Mouse (Mus musculus) CH12F3 (cell line): ENCODE measurements around the gene Adamts16.
"Not testable (repeated sequence)": the region's sequence is repeated elsewhere in the genome, so short reads cannot be mapped to it uniquely, and the experiment has no call there.

Experiments used
- in situ Hi-C: fragments of 300-500 bp; cut with MboI; formaldehyde crosslinking; loops from 2 replicates; pipeline ENCODE4 v1.14.3; 2020; ENCODE audit warnings: low sequenced_read_pairs

The Adamts16 gene

GRCm38 (mm10) chr13:70841421-70841904, at the start of gene Adamts16:
Gene Adamts16 (minus strand): TSS chr13:70841811.
- in situ Hi-C loops: loop anchor here (5.0 kb wide), 1 partner anchor 199 kb away; no protein-coding TSS in a partner anchor

GRCm38 (mm10) chr13:70887136-70887535, 45.5 kb upstream of the Adamts16 start:
- in situ Hi-C loops: no loop called here

GRCm38 (mm10) chr13:70885006-70885405, 43.4 kb upstream of the Adamts16 start:
- in situ Hi-C loops: no loop called here

GRCm38 (mm10) chr13:70883891-70884890, 42.6 kb upstream of the Adamts16 start:
- in situ Hi-C loops: no loop called here

- in situ Hi-C loops: not testable (repeated sequence)
Observed at GRCm38 (mm10) chr13:70879971-70880370, 38.4 kb upstream of the Adamts16 start.

- in situ Hi-C loops: no loop called here
Observed at GRCm38 (mm10) chr13:70877550-70877913, 35.9 kb upstream of the Adamts16 start.

GRCm38 (mm10) chr13:70876648-70877549, 35.3 kb upstream of the Adamts16 start:
- in situ Hi-C loops: no loop called here

GRCm38 (mm10) chr13:70875411-70875949, 33.9 kb upstream of the Adamts16 start:
- in situ Hi-C loops: no loop called here

GRCm38 (mm10) chr13:70874741-70875140, 33.1 kb upstream of the Adamts16 start:
- in situ Hi-C loops: no loop called here

GRCm38 (mm10) chr13:70873851-70874250, 32.2 kb upstream of the Adamts16 start:
- in situ Hi-C loops: not testable (repeated sequence)

GRCm38 (mm10) chr13:70871049-70871448, 29.4 kb upstream of the Adamts16 start:
- in situ Hi-C loops: no loop called here

GRCm38 (mm10) chr13:70866971-70867625, 25.5 kb upstream of the Adamts16 start:
- in situ Hi-C loops: no loop called here

- in situ Hi-C loops: no loop called here
Observed at GRCm38 (mm10) chr13:70865867-70866266, 24.3 kb upstream of the Adamts16 start.

- in situ Hi-C loops: no loop called here
Observed at GRCm38 (mm10) chr13:70862162-70862908, 20.7 kb upstream of the Adamts16 start.

- in situ Hi-C loops: no loop called here
Observed at GRCm38 (mm10) chr13:70853601-70854000, 12.0 kb upstream of the Adamts16 start.

- in situ Hi-C loops: no loop called here
Observed at GRCm38 (mm10) chr13:70846933-70847332, 5.3 kb upstream of the Adamts16 start.

GRCm38 (mm10) chr13:70845526-70845925, 3.9 kb upstream of the Adamts16 start:
- in situ Hi-C loops: no loop called here

GRCm38 (mm10) chr13:70842126-70842525, 515 bp upstream of the Adamts16 start:
- in situ Hi-C loops: loop anchor here (5.0 kb wide), 1 partner anchor 200 kb away; no protein-coding TSS in a partner anchor

GRCm38 (mm10) chr13:70840161-70840560, 1.4 kb downstream of the Adamts16 start:
- in situ Hi-C loops: loop anchor here (5.0 kb wide), 1 partner anchor 198 kb away; no protein-coding TSS in a partner anchor
